ENCODE assay signal across 16 mouse cellular contexts in genomic region chr1:63203471-63203870, GRCm38 (mm10). TPM values are rescaled to one million over a fixed set of nuclear protein-coding genes. Genes with fewer than 3 reads are reported as not detected.
DNase-seq lines count a peak whose midpoint lies in the region; ATAC-seq and TF ChIP-seq lines count a peak whose summit lies in the region.
"Had no signal": no experiment of that assay in that cellular context is flagged by ENCODE, and none has a peak within 500 bp of the region (broad histone marks: within the 10 kb centered on the region; RNA-seq: fewer than 3 reads in every experiment).

No protein-coding gene starts in this region.

- H3K27ac ChIP-seq in layer of hippocampus, adult 2 months: peak overlapping the region; percentile 49
- H3K27ac ChIP-seq in hindbrain, embryonic 11.5 days (ENCODE audit: low read depth, low read length): peak overlapping the region; percentile 75
- peak overlapping the region; percentile 90 for H3K27ac ChIP-seq in midbrain, embryonic 12.5 days (replicated peaks)
- no peak overlapping the region for H3K27ac ChIP-seq in intestine, postnatal 0 days (ENCODE audit: low read depth, low read length)
- H3K27ac ChIP-seq: heart, adult 2 months; limb, embryonic 13.5 days; macrophage had no signal

- H3K4me2 ChIP-seq in hindbrain, embryonic 11.5 days (replicated peaks; ENCODE audit: low read depth, low read length): no peak overlapping the region
- H3K4me2 ChIP-seq in midbrain, embryonic 12.5 days (replicated peaks): no peak overlapping the region
- H3K4me2 ChIP-seq in intestine, postnatal 0 days (replicated peaks; ENCODE audit: low read depth): no peak overlapping the region
- H3K4me2 ChIP-seq: limb, embryonic 13.5 days had no signal

- no peak for DNase-seq in layer of hippocampus, adult 2 months (ENCODE audit: low spot score in 2 of 2)
- DNase-seq in layer of hippocampus, adult 18-20 months (ENCODE audit: low spot score in 2 of 2): no peak
- no peak for DNase-seq in hindbrain, embryonic 11.5 days (ENCODE audit: low spot score)
- DNase-seq in retina, postnatal 1 day: peak; percentile 7
- DNase-seq in spleen, adult 12 weeks (ENCODE audit: low spot score): no peak
- no peak for DNase-seq in left cerebral cortex, postnatal 25 days (ENCODE audit: low spot score in 2 of 2)
- DNase-seq: cerebellum, adult 11-12 months; heart, adult 2 months; heart, postnatal 14 days; kidney, adult 11 months; kidney, postnatal 36 days had no signal

- no peak for ATAC-seq in hindbrain, embryonic 11.5 days (ENCODE audit: low FRiP score)
- 0 out of 2 replicates have a peak, but pooled peaks have one; percentile 31 for ATAC-seq in midbrain, embryonic 12.5 days (ENCODE audit: low FRiP score, low read depth)
- ATAC-seq in intestine, postnatal 0 days: no peak

- no peak overlapping the region for H3K4me3 ChIP-seq in layer of hippocampus, adult 2 months
- H3K4me3 ChIP-seq in hindbrain, embryonic 11.5 days (ENCODE audit: low read depth, low read length): no peak overlapping the region
- no peak overlapping the region for H3K4me3 ChIP-seq in midbrain, embryonic 12.5 days
- H3K4me3 ChIP-seq in intestine, postnatal 0 days (ENCODE audit: low read depth, low read length): no peak overlapping the region
- H3K4me3 ChIP-seq: heart, adult 2 months; limb, embryonic 13.5 days had no signal

- WGBS in hindbrain, embryonic 11.5 days: 85% methylated on average over 1 of the region's 1 CpGs
- 68% methylated on average over 1 of the region's 1 CpGs for WGBS in midbrain, embryonic 12.5 days
- 91% methylated on average over 1 of the region's 1 CpGs for WGBS in intestine, postnatal 0 days

- H3K27me3 ChIP-seq in hindbrain, embryonic 11.5 days (ENCODE audit: control insufficient read depth, insufficient read depth, low read length): no peaks in the 10 kb centered on the region
- 0 out of 2 replicates have a peak, but pooled peaks cover 3% of the 10 kb centered on the region for H3K27me3 ChIP-seq in midbrain, embryonic 12.5 days
- no peaks in the 10 kb centered on the region for H3K27me3 ChIP-seq in intestine, postnatal 0 days (replicated peaks; ENCODE audit: control insufficient read depth, insufficient read depth, low read length)

- peaks cover 4% of the 10 kb centered on the region for H3K4me1 ChIP-seq in hindbrain, embryonic 11.5 days (replicated peaks; ENCODE audit: control insufficient read depth, insufficient read depth, low read length)
- H3K4me1 ChIP-seq in midbrain, embryonic 12.5 days: peaks cover 26% of the 10 kb centered on the region
- no peaks in the 10 kb centered on the region for H3K4me1 ChIP-seq in intestine, postnatal 0 days (replicated peaks; ENCODE audit: control insufficient read depth, insufficient read depth, low read length)

- no peak overlapping the region for H3K9ac ChIP-seq in hindbrain, embryonic 11.5 days (ENCODE audit: low read depth, low read length)
- H3K9ac ChIP-seq in midbrain, embryonic 12.5 days (replicated peaks): 0 out of 2 replicates have a peak overlapping the region, but pooled peaks have one; percentile 20
- H3K9ac ChIP-seq in intestine, postnatal 0 days (ENCODE audit: low read depth, low read length): no peak overlapping the region

- no peaks in the 10 kb centered on the region for H3K9me3 ChIP-seq in hindbrain, embryonic 11.5 days (ENCODE audit: control insufficient read depth, low read length)
- H3K9me3 ChIP-seq in midbrain, embryonic 12.5 days: peaks cover 7% of the 10 kb centered on the region
- no peaks in the 10 kb centered on the region for H3K9me3 ChIP-seq in intestine, postnatal 0 days (ENCODE audit: control insufficient read depth)
- H3K9me3 ChIP-seq: G1E had no signal

- no peaks in the 10 kb centered on the region for H3K36me3 ChIP-seq in hindbrain, embryonic 11.5 days (ENCODE audit: control insufficient read depth, insufficient read depth, low read length)
- no peaks in the 10 kb centered on the region for H3K36me3 ChIP-seq in midbrain, embryonic 12.5 days
- H3K36me3 ChIP-seq in intestine, postnatal 0 days (ENCODE audit: control insufficient read depth, insufficient read depth): no peaks in the 10 kb centered on the region
- H3K36me3 ChIP-seq: G1E; limb, embryonic 13.5 days had no signal

- intact Hi-C loops in left cerebral cortex, postnatal 25 days (cut with DNase I): no loop called here

- no peak for TF ChIP-seq CTCF in layer of hippocampus, adult 2 months (conservative IDR thresholded peaks at IDR 0.05)
- no peak for TF ChIP-seq CTCF in intestine, postnatal 0 days (IDR thresholded peaks at IDR 0.05; ENCODE audit: low read depth)

RNA-seq across cellular contexts. Expression of gene Gpr1, which starts 10.9 kb away (rescaled TPM):
- total RNA-seq in layer of hippocampus, adult 2 months (2021): under 1 TPM; 0.49 to 0.61 TPM
- total RNA-seq in layer of hippocampus, adult 18-20 months (2021): under 1 TPM; 0.47 to 0.48 TPM
- 0.08 and 0.27 TPM in 2 replicates for polyA plus RNA-seq in hindbrain, embryonic 11.5 days (2014; fragmentation: Nextera tagmentation; extraction: Ambion mirVana)
- 0.15 and 0.20 TPM in 2 replicates for polyA plus RNA-seq in midbrain, embryonic 12.5 days (2016; fragmentation: Nextera tagmentation; extraction: Ambion mirVana)
- 0.08 TPM in 2 replicates for polyA plus RNA-seq in intestine, postnatal 0 days (2015; fragmentation: Nextera tagmentation; extraction: Ambion mirVana)
- under 1 TPM; 0.32 to 0.78 TPM for total RNA-seq in left cerebral cortex, postnatal 25 days (2021)
- polyA plus RNA-seq: macrophage had no signal

RNA-seq across cellular contexts. Expression of gene Ndufs1, which starts 26.8 kb away (rescaled TPM):
- 100 to 1,000 TPM; 153 to 155 TPM for total RNA-seq in layer of hippocampus, adult 2 months (2021)
- 100 to 1,000 TPM; 149 to 154 TPM for total RNA-seq in layer of hippocampus, adult 18-20 months (2021)
- 135 and 158 TPM in 2 replicates for polyA plus RNA-seq in hindbrain, embryonic 11.5 days (2014; fragmentation: Nextera tagmentation; extraction: Ambion mirVana)
- 128 and 133 TPM in 2 replicates for polyA plus RNA-seq in midbrain, embryonic 12.5 days (2016; fragmentation: Nextera tagmentation; extraction: Ambion mirVana)
- 124 and 129 TPM in 2 replicates for polyA plus RNA-seq in intestine, postnatal 0 days (2015; fragmentation: Nextera tagmentation; extraction: Ambion mirVana)
- total RNA-seq in left cerebral cortex, postnatal 25 days (2021): 100 to 1,000 TPM; 150 to 152 TPM

RNA-seq across cellular contexts. Expression of gene Eef1b2, which starts 26.8 kb away (rescaled TPM):
- 100 to 1,000 TPM; 343 to 345 TPM for total RNA-seq in layer of hippocampus, adult 2 months (2021)
- 100 to 1,000 TPM; 348 to 359 TPM for total RNA-seq in layer of hippocampus, adult 18-20 months (2021)
- 511 and 534 TPM in 2 replicates for polyA plus RNA-seq in hindbrain, embryonic 11.5 days (2014; fragmentation: Nextera tagmentation; extraction: Ambion mirVana)
- 359 and 380 TPM in 2 replicates for polyA plus RNA-seq in midbrain, embryonic 12.5 days (2016; fragmentation: Nextera tagmentation; extraction: Ambion mirVana)
- polyA plus RNA-seq in intestine, postnatal 0 days (2015; fragmentation: Nextera tagmentation; extraction: Ambion mirVana): 316 and 324 TPM in 2 replicates
- 100 to 1,000 TPM; 333 TPM for total RNA-seq in left cerebral cortex, postnatal 25 days (2021)
